Mouse (Mus musculus) bone marrow, adult 2 months (tissue): ENCODE results near the gene Pip4k2a.

Experiments
- CTCF ChIP-seq: fragments of 200-500 bp; IDR thresholded peaks from 2 replicates; pipeline ENCODE4 v1.5.1; 2011; ENCODE audit warnings: low read length, control low read depth; ENCODE audit not compliant: control insufficient read depth, insufficient read depth
- POLR2A ChIP-seq: fragments of 200-500 bp; IDR thresholded peaks from 2 replicates; pipeline ENCODE4 v1.6.1; 2011; ENCODE audit warnings: low read depth, mild to moderate bottlenecking, control low read depth, low read length, borderline replicate concordance; ENCODE audit not compliant: control insufficient read depth

DNA sequence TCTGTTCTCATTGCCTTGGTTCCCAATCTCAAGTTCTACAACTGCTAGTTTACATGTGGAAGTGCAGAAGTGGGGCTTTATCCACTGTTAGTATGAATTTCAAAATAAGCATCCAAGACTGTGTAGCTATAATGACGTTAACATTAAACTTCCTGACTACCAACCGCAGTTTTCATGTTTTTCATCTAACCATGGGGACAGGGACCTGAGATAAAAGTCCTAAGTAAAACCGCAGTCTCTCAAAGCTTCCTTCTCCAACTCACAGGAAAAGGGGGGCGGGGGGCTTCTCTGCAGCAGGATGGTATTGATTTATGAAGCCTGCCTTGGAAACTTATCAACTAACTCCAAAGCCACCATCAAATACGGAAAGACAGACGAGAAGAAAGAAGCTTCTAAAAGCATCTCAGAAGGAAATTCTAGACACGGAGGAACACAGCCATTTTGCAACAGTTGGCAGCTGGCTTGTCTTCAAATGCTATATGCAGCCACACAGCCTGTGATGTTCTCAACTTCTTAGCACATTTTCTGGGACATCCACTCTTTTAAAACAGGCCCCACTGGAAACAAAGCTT lies 45.7 kb downstream of the Pip4k2a start:
- no peak for TF ChIP-seq POLR2A
- no peak for TF ChIP-seq CTCF
